Mouse (Mus musculus) myocyte (in vitro differentiated cells): Measurements from ENCODE around the gene Ciz1. TPM values are rescaled to one million over a fixed set of nuclear protein-coding genes. Genes with fewer than 3 reads are reported as not detected.
A peak's percentile ranks its signal among the peaks of the same experiment; 100 is the strongest.

ENCODE experiments used
- H3K27me3 ChIP-seq: one replicate; pipeline ENCODE4 v1.6.1; 2011; ENCODE audit not compliant: control insufficient read depth, insufficient read depth, insufficient read length
- H3K36me3 ChIP-seq: one replicate; pipeline ENCODE4 v1.6.1; 2011; ENCODE audit not compliant: control insufficient read depth, insufficient read depth
- H3K4me2 ChIP-seq: one replicate; pipeline ENCODE4 v1.6.1; 2011; ENCODE audit warnings: low read depth, control low read depth
- H3K4me3 ChIP-seq: one replicate; pipeline ENCODE4 v1.5.1; 2011; ENCODE audit warnings: mild to moderate bottlenecking, control low read depth, moderate library complexity
- H3K79me2 ChIP-seq: one replicate; pipeline ENCODE4 v1.6.1; 2011; ENCODE audit not compliant: control insufficient read depth, insufficient read depth
- H3ac ChIP-seq: one replicate; pipeline ENCODE4 v1.6.1; 2011; ENCODE audit not compliant: control insufficient read depth, insufficient read length
- CEBPB ChIP-seq: IDR thresholded peaks from 2 replicates; pipeline ENCODE4 v1.6.1; 2011; ENCODE audit warnings: mild to moderate bottlenecking, moderate library complexity; ENCODE audit not compliant: poor library complexity, insufficient read depth, severe bottlenecking
- E2F4 ChIP-seq: IDR thresholded peaks from one replicate; pipeline ENCODE4 v1.6.1; 2011; ENCODE audit warnings: mild to moderate bottlenecking, control low read depth, moderate library complexity; ENCODE audit not compliant: insufficient read depth
- MAX ChIP-seq: IDR thresholded peaks from one replicate; pipeline ENCODE4 v1.6.1; 2011; ENCODE audit warnings: low read depth, mild to moderate bottlenecking, control low read depth
- MYOD1 ChIP-seq, 3 experiments: IDR thresholded peaks; one replicate each; pipeline ENCODE4 v1.6.1; 2011; ENCODE audit warnings: control low read depth in 2 of 3, low read depth in 2 of 3, mild to moderate bottlenecking in 2 of 3, moderate library complexity in 1 of 3; ENCODE audit not compliant: insufficient read length in 2 of 3, control insufficient read depth in 1 of 3
- MYOG ChIP-seq, 3 experiments: IDR thresholded peaks; one replicate each; pipeline ENCODE4 v1.6.1; 2011; ENCODE audit warnings: control low read depth in 2 of 3, low read depth in 2 of 3, mild to moderate bottlenecking in 2 of 3; ENCODE audit not compliant: insufficient read length in 2 of 3, control insufficient read depth in 1 of 3, insufficient read depth in 1 of 3
- POLR2A ChIP-seq: IDR thresholded peaks from one replicate; pipeline ENCODE4 v1.6.1; 2011; ENCODE audit warnings: low read depth, mild to moderate bottlenecking, control low read depth, moderate library complexity; ENCODE audit not compliant: insufficient read length
- POLR2AphosphoS2 ChIP-seq: IDR thresholded peaks from one replicate; pipeline ENCODE4 v1.6.1; 2011; ENCODE audit warnings: low read depth, control low read depth; ENCODE audit not compliant: insufficient read length
- REST ChIP-seq: IDR thresholded peaks from one replicate; pipeline ENCODE4 v1.6.1; 2011; ENCODE audit warnings: mild to moderate bottlenecking, control low read depth, moderate library complexity; ENCODE audit not compliant: insufficient read depth, insufficient read length
- SRF ChIP-seq: IDR thresholded peaks from one replicate; pipeline ENCODE4 v1.6.1; 2011; ENCODE audit warnings: low read depth; ENCODE audit not compliant: control insufficient read depth, insufficient read length
- TCF12 ChIP-seq: IDR thresholded peaks from one replicate; pipeline ENCODE4 v1.6.1; 2011; ENCODE audit warnings: mild to moderate bottlenecking, control low read depth; ENCODE audit not compliant: poor library complexity, insufficient read depth, severe bottlenecking
- TCF3 ChIP-seq: IDR thresholded peaks from one replicate; pipeline ENCODE4 v1.6.1; 2011; ENCODE audit warnings: low read depth, control low read depth; ENCODE audit not compliant: insufficient read length
- USF1 ChIP-seq: IDR thresholded peaks from one replicate; pipeline ENCODE4 v1.6.1; 2011; ENCODE audit warnings: low read depth, mild to moderate bottlenecking, control low read depth, moderate library complexity
- polyA plus RNA-seq: library from polyadenylated mRNA; unstranded; fragments of >200 nt; fragmentation: generic; extraction: Trizol; gene quantifications from one replicate; pipeline ENCODE4 v1.2.1, GENCODE M21; 2012; ENCODE audit warnings: missing spikeins

Gene Ciz1
- 54.2 TPM for polyA plus RNA-seq

DNA sequence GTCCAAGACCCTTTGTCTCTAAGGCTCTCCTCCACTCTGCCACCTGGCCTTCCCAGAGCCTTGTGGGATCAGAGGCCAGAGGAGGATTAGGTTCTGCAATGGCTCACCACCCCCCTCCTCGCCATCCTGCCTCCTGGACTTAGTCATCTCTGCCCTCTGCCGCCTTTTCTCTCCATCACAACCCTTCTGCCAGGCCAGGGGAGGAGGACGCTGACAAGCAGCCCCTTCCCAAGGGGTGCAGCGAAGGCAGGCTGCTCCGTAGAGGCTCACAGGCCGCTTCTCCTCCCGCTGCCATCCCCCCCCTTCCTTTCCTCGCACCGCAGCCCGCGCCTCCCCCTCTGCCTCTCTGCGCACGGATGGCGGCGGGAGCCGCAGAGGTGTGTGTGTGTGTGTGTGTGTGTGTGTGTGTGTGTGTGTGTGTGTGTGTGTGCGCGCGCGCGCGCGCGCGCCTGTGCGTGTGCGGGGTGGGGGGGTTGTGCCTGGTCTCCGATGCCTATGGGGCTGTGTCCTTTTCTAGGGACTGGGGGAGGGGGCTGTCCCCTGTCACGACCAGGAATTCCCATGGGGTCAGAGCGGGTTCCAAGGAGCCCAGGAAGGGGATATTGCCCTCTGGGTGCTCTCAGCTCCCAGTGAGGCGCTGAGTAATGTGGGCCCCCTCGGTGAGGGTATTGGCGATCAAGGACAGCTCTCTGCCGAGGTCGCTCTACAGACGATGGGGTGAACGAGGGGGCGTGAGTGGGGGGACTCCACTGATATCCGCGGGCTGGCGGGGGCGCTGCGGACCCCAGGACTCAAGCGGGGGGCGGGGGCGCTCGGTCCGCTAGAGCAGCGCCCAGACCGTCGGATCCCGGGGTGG is at the start of gene Ciz1:
Gene Ciz1 (plus strand): TSS at position 177 of the 856 bp plus-strand sequence.
- peak within 1 kb of the TSS; percentile 90 for H3K4me2 ChIP-seq
- H3K36me3 ChIP-seq: no peaks in the 10 kb centered on the region
- no peaks in the 10 kb centered on the region for H3K79me2 ChIP-seq
- H3K27me3 ChIP-seq: no peaks in the 10 kb centered on the region
- peak within 1 kb of the TSS; percentile 33 for H3K4me3 ChIP-seq
- no peak for TF ChIP-seq MYOD1 (IDR thresholded peaks at IDR 0.05; ENCODE audit: control insufficient read depth in 1 of 3, insufficient read length in 2 of 3, low read depth in 2 of 3)
- no peak for TF ChIP-seq E2F4
- TF ChIP-seq TCF12: no peak
- no peak for TF ChIP-seq CEBPB
- no peak for TF ChIP-seq POLR2A
- TF ChIP-seq SRF: no peak
- no peak for TF ChIP-seq MAX
- TF ChIP-seq USF1: no peak
- no peak for TF ChIP-seq POLR2AphosphoS2
- TF ChIP-seq TCF3: no peak
- TF ChIP-seq REST: no peak
- TF ChIP-seq MYOG (IDR thresholded peaks at IDR 0.05; ENCODE audit: control insufficient read depth in 1 of 3, insufficient read depth in 1 of 3, insufficient read length in 2 of 3, low read depth in 2 of 3): no peak
- H3ac ChIP-seq: peak within 1 kb of the TSS; percentile 6

DNA sequence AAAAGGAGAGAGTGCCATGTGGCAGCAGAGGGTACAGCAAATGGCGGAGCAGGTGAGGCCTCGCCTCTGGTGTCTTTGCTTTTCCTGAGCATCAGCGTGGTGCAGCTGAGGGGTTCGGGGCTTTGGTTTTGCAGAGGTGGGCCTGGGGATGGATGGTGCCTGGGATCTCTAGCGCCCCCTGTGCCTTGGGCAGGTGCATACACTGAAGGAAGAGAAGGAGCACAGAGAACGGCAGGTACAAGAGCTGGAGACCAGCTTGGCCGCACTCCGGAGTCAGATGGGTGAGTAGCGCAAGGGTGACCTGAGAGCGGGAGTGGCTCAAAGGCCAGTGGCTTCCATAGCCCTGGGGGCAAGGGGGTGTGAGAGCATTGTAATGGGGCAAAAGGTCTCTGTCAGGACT is 49.2 kb upstream of the Ciz1 start:
- Histone ChIP-seq H3K36me3 (peaks cover 27% of the 10 kb centered on the region), H3K27me3 (no peaks in the 10 kb centered on the region), H3K79me2 (no peaks in the 10 kb centered on the region), H3K4me2 (no peak overlapping the region), H3ac (no peak overlapping the region), H3K4me3 (no peak overlapping the region)
- no peak for TF ChIP-seq CEBPB
- no peak for TF ChIP-seq POLR2AphosphoS2
- no peak for TF ChIP-seq USF1
- TF ChIP-seq POLR2A: no peak
- no peak for TF ChIP-seq REST
- TF ChIP-seq MYOG (IDR thresholded peaks at IDR 0.05; ENCODE audit: control insufficient read depth in 1 of 3, insufficient read depth in 1 of 3, insufficient read length in 2 of 3, low read depth in 2 of 3): no peak
- no peak for TF ChIP-seq MYOD1 (IDR thresholded peaks at IDR 0.05; ENCODE audit: control insufficient read depth in 1 of 3, insufficient read length in 2 of 3, low read depth in 2 of 3)

DNA sequence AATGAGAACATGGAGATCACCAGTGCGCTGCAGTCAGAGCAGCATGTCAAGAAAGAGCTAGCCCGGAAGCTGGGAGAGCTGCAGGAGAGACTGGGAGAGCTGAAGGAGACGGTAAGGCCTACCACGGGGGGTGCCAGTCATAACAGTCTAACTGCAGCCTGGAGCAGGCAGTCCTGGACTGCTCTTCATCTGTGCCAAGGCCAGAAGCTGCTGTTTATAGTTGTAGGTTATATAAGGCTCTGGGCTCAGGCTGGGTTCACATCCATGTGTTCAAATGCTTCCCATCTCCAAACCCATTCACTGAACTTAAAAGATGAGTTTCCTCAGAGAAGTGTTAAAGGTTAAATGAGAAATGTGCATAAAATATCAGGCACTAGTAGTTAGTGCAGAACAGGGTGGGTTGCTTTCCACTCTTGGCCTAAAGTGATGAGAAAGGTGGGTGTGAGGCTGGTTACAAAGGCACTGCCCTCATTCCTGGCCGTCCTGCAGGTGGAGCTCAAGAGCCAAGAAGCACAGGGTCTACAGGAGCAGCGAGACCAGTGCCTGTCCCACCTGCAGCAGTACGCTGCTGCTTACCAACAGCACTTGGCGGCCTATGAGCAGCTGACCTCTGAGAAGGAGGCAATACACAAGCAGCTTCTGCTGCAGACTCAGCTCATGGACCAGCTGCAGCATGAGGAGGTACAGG is 47.8 kb upstream of the Ciz1 start:
- no peaks in the 10 kb centered on the region for H3K79me2 ChIP-seq
- no peak for TF ChIP-seq CEBPB
- peak; percentile 20 for TF ChIP-seq POLR2AphosphoS2
- TF ChIP-seq MYOD1 (IDR thresholded peaks at IDR 0.05; ENCODE audit: control insufficient read depth in 1 of 3, insufficient read length in 2 of 3, low read depth in 2 of 3): no peak
- TF ChIP-seq POLR2A: no peak
- H3K4me3 ChIP-seq: no peak overlapping the region
- H3K36me3 ChIP-seq: peaks cover 18% of the 10 kb centered on the region
- no peaks in the 10 kb centered on the region for H3K27me3 ChIP-seq
- no peak overlapping the region for H3K4me2 ChIP-seq
- H3ac ChIP-seq: no peak overlapping the region

DNA sequence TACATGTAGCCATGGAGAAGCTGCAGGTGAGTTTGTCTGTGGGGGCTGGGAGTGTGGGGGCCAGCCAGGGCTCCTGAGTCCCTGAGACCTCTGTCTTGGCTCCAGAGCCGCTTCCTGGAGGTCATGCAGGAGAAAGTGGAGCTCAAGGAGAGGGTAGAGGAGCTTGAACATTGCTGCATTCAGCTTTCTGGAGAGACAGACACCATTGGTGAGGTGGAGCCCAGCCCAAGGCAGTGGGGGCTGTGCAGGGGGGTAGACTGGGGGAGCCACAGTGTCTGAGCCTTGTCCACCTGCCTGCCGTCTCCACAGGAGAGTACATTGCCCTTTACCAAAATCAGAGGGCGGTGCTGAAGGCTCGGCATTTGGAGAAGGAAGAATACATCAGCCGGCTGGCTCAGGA is 46.5 kb upstream of the Ciz1 start:
- Histone ChIP-seq H3K27me3 (no peaks in the 10 kb centered on the region), H3K36me3 (peaks cover 18% of the 10 kb centered on the region), H3K79me2 (no peaks in the 10 kb centered on the region), H3K4me3 (no peak overlapping the region), H3ac (no peak overlapping the region), H3K4me2 (no peak overlapping the region)
- no peak for TF ChIP-seq MYOD1 (IDR thresholded peaks at IDR 0.05; ENCODE audit: control insufficient read depth in 1 of 3, insufficient read length in 2 of 3, low read depth in 2 of 3)
- TF ChIP-seq CEBPB: no peak
- TF ChIP-seq TCF12: no peak
- no peak for TF ChIP-seq POLR2A
- TF ChIP-seq POLR2AphosphoS2: no peak
- no peak for TF ChIP-seq REST
- no peak for TF ChIP-seq SRF
- TF ChIP-seq MAX: no peak
- TF ChIP-seq E2F4: no peak
